8 mouse cellular contexts compared by ENCODE assay signal in the genomic region with DNA sequence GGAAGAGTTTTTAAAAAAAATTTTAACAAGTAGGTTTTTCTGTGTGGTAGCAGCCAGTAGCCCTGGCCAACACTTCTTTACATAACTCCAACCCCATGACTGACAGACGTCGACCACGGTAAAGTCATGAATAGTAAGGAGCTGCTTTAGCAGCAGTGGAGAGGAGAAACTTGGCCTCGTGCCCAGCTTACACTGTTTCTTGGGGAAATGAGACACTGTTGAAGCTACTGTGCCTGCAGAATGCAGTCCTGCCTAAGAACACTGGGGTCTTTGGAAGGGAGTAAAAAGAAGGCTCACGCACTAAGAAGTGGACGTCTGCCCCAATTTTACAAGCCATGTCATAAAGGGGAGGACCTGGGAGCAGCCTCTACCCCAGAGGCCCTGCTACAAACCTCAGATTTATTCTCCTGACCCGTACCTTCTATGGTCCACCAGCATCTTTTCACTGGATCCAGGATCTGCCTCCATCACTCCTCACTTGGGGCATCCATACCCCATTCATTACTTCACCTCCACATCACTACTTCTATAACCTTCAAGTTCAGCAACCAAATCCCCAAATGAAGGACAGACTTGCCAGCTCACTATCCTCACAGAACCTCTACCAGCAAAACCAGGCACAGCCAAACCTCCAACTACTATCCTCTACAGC.
DNase-seq lines count a peak whose midpoint lies in the region; ATAC-seq and TF ChIP-seq lines count a peak whose summit lies in the region.

No protein-coding gene starts in this region.

- H3K9me3 ChIP-seq in neural tube, embryonic 12.5 days, result no peaks in the 10 kb centered on the region
- no peaks in the 10 kb centered on the region for H3K9me3 ChIP-seq in forebrain, postnatal 0 days (ENCODE audit: low read length)
- H3K9me3 ChIP-seq in lung, embryonic 15.5 days, result no peaks in the 10 kb centered on the region
- no peaks in the 10 kb centered on the region for H3K9me3 ChIP-seq in intestine, postnatal 0 days (ENCODE audit: control insufficient read depth)

- H3K27ac ChIP-seq in neural tube, embryonic 12.5 days, result no peak overlapping the region
- no peak overlapping the region for H3K27ac ChIP-seq in forebrain, postnatal 0 days (ENCODE audit: low read depth, low read length)
- no peak overlapping the region for H3K27ac ChIP-seq in lung, embryonic 15.5 days
- no peak overlapping the region for H3K27ac ChIP-seq in intestine, postnatal 0 days (ENCODE audit: low read depth, low read length)

- H3K36me3 ChIP-seq in neural tube, embryonic 12.5 days, result no peaks in the 10 kb centered on the region
- no peaks in the 10 kb centered on the region for H3K36me3 ChIP-seq in forebrain, postnatal 0 days (ENCODE audit: insufficient read depth)
- no peaks in the 10 kb centered on the region for H3K36me3 ChIP-seq in lung, embryonic 15.5 days
- no peaks in the 10 kb centered on the region for H3K36me3 ChIP-seq in intestine, postnatal 0 days (ENCODE audit: control insufficient read depth, insufficient read depth)

- no peak overlapping the region for H3K4me3 ChIP-seq in neural tube, embryonic 12.5 days
- H3K4me3 ChIP-seq in forebrain, postnatal 0 days (ENCODE audit: low read depth, low read length), result no peak overlapping the region
- H3K4me3 ChIP-seq in lung, embryonic 15.5 days, result no peak overlapping the region
- H3K4me3 ChIP-seq in intestine, postnatal 0 days (ENCODE audit: low read depth, low read length), result no peak overlapping the region

- H3K4me2 ChIP-seq in neural tube, embryonic 12.5 days (replicated peaks), result no peak overlapping the region
- no peak overlapping the region for H3K4me2 ChIP-seq in forebrain, postnatal 0 days (ENCODE audit: low read depth)
- H3K4me2 ChIP-seq in lung, embryonic 15.5 days, result no peak overlapping the region
- no peak overlapping the region for H3K4me2 ChIP-seq in intestine, postnatal 0 days (replicated peaks; ENCODE audit: low read depth)

- ATAC-seq in neural tube, embryonic 12.5 days (ENCODE audit: low FRiP score, low read depth), result peak; percentile 29; the same call in 1 of the 2 replicates
- peak; percentile 83 for ATAC-seq in forebrain, postnatal 0 days
- peak; percentile 63; the same call in 1 of the 2 replicates for ATAC-seq in lung, embryonic 15.5 days (ENCODE audit: borderline replicate concordance, extremely low read depth, low FRiP score, low TSS enrichment)
- no peak for ATAC-seq in megakaryocyte progenitor cell, adult 5-6 weeks (replicated peaks; ENCODE audit: poor library complexity)
- no peak for ATAC-seq in intestine, postnatal 0 days

- no peak for TF ChIP-seq CTCF in forebrain, postnatal 0 days (IDR thresholded peaks at IDR 0.05; ENCODE audit: low read depth)
- no peak for TF ChIP-seq CTCF in intestine, postnatal 0 days (IDR thresholded peaks at IDR 0.05; ENCODE audit: low read depth)

- H3K9ac ChIP-seq in neural tube, embryonic 12.5 days, result no peak overlapping the region
- no peak overlapping the region for H3K9ac ChIP-seq in forebrain, postnatal 0 days
- no peak overlapping the region for H3K9ac ChIP-seq in lung, embryonic 15.5 days
- no peak overlapping the region for H3K9ac ChIP-seq in intestine, postnatal 0 days (ENCODE audit: low read depth, low read length)

- peaks cover 15% of the 10 kb centered on the region; the same call in 1 of the 2 replicates for H3K4me1 ChIP-seq in neural tube, embryonic 12.5 days
- no peaks in the 10 kb centered on the region for H3K4me1 ChIP-seq in forebrain, postnatal 0 days (ENCODE audit: insufficient read depth)
- H3K4me1 ChIP-seq in lung, embryonic 15.5 days, result peaks cover 25% of the 10 kb centered on the region
- no peaks in the 10 kb centered on the region for H3K4me1 ChIP-seq in intestine, postnatal 0 days (replicated peaks; ENCODE audit: control insufficient read depth, insufficient read depth, low read length)

- whole genome bisulfite sequencing in neural tube, embryonic 12.5 days, result 36% methylated on average over 7 of the region's 7 CpGs
- 20% methylated on average over 7 of the region's 7 CpGs for WGBS in forebrain, postnatal 0 days
- 26% methylated on average over 7 of the region's 7 CpGs for WGBS in lung, embryonic 15.5 days
- WGBS in intestine, postnatal 0 days, result 55% methylated on average over 7 of the region's 7 CpGs

- DNase-seq in neural tube, embryonic 10.5 days (ENCODE audit: extremely low spot score, low spot score), result no peak
- DNase-seq in forebrain, postnatal 0 days, result peak; percentile 77
- peak; percentile 54 for DNase-seq in kidney, postnatal 14 days
- DNase-seq in natural killer cell, adult 2 months (ENCODE audit: low spot score in 2 of 2), result no peak

- no peaks in the 10 kb centered on the region for H3K27me3 ChIP-seq in neural tube, embryonic 12.5 days (replicated peaks)
- H3K27me3 ChIP-seq in forebrain, postnatal 0 days (ENCODE audit: insufficient read depth, low read length), result no peaks in the 10 kb centered on the region
- no peaks in the 10 kb centered on the region for H3K27me3 ChIP-seq in lung, embryonic 15.5 days
- H3K27me3 ChIP-seq in intestine, postnatal 0 days (replicated peaks; ENCODE audit: control insufficient read depth, insufficient read depth, low read length), result no peaks in the 10 kb centered on the region

Comparison
In these comparisons a context has a peak if more than half of its experiments do, and no peak if none do; other contexts are left out.
1. ATAC-seq: peak in neural tube, embryonic 12.5 days (single experiment), forebrain, postnatal 0 days (single experiment) and lung, embryonic 15.5 days (single experiment); none in megakaryocyte progenitor cell, adult 5-6 weeks (single experiment) and intestine, postnatal 0 days (single experiment).
2. DNase-seq: peak in forebrain, postnatal 0 days (single experiment) and kidney, postnatal 14 days (single experiment); none in neural tube, embryonic 10.5 days (single experiment) and natural killer cell, adult 2 months (0 of 2).